Mouse (Mus musculus) lung, postnatal 0 days (tissue): ENCODE measurements at regions not wholly inside any gene's neighbourhood (a gene's known extent, or its start where the extent isn't known, plus 50 kb on each side); places are given as distances from the start of the nearest gene placed in this dataset.
"Not testable (repeated sequence)": the region's sequence is repeated elsewhere in the genome, so short reads cannot be mapped to it uniquely, and the experiment has no call there.

Source experiments
- ATAC-seq: fragments of 200-750 bp; cut with Nextera tagmentation; 2 replicates; pipeline ENCODE4 v1.8.0; 2017; ENCODE audit warnings: moderate library complexity
- DNase-seq: peaks from one replicate; pipeline ENCODE4 v3.0.0-alpha.2; 2016; ENCODE audit warnings: low spot score
- H3K27ac ChIP-seq: fragments of 300-500 bp; sonication (generic); 2 replicates; pipeline ENCODE4 v1.5.1; 2014; ENCODE audit warnings: antibody characterized with exemption, mild to moderate bottlenecking, low read length, mixed read lengths
- H3K27me3 ChIP-seq: fragments of 300-500 bp; sonication (generic); replicated peaks from 2 replicates; pipeline ENCODE4 v1.6.1; 2014; ENCODE audit warnings: low read length, mixed read lengths; ENCODE audit not compliant: insufficient read depth
- H3K36me3 ChIP-seq: fragments of 300-500 bp; sonication (generic); 2 replicates; pipeline ENCODE4 v1.6.1; 2014; ENCODE audit warnings: low read length, mixed read lengths; ENCODE audit not compliant: insufficient read depth
- H3K4me1 ChIP-seq: fragments of 300-500 bp; sonication (generic); 2 replicates; pipeline ENCODE4 v1.6.1; 2014; ENCODE audit warnings: antibody characterized with exemption, low read depth, low read length, mixed read lengths; ENCODE audit not compliant: insufficient read depth
- H3K4me2 ChIP-seq: fragments of 300-500 bp; sonication (generic); replicated peaks from 2 replicates; pipeline ENCODE4 v1.6.1; 2014; ENCODE audit warnings: low read depth, mild to moderate bottlenecking, low read length, moderate library complexity, mixed read lengths
- H3K4me3 ChIP-seq: fragments of 300-500 bp; sonication (generic); 2 replicates; pipeline ENCODE4 v1.5.1; 2014; ENCODE audit warnings: low read depth, low read length
- H3K9ac ChIP-seq: fragments of 300-500 bp; sonication (generic); replicated peaks from 2 replicates; pipeline ENCODE4 v1.6.1; 2014; ENCODE audit warnings: low read depth, mild to moderate bottlenecking
- H3K9me3 ChIP-seq: fragments of 300-500 bp; sonication (generic); 2 replicates; pipeline ENCODE4 v1.6.1; 2016; ENCODE audit warnings: low read length, mixed read lengths
- CTCF ChIP-seq: IDR thresholded peaks from 2 replicates; pipeline ENCODE4 v1.5.1; 2016; ENCODE audit warnings: antibody characterized with exemption, mild to moderate bottlenecking
- EP300 ChIP-seq: IDR thresholded peaks from 2 replicates; pipeline ENCODE4 v1.6.1; 2016; ENCODE audit warnings: antibody characterized with exemption, mild to moderate bottlenecking, control low read depth
- WGBS: fragments of 180-500 bp; shearing (Covaris S2); extraction: QIAGEN DNeasy Blood & Tissue Kit; methylation state at CpG from one replicate; pipeline ENCODE4 v1.1.7; 2014; 5-methylcytosine and 5-hydroxymethylcytosine counted together

GRCm38 (mm10) chr1:185989432-185989831, 127.7 kb downstream of the Lyplal1 start:
- TF ChIP-seq EP300 (no peak), CTCF (no peak)
- H3K4me1 ChIP-seq: no peaks in the 10 kb centered on the region
- H3K9ac ChIP-seq: no peak overlapping the region
- no peaks in the 10 kb centered on the region for H3K27me3 ChIP-seq
- H3K4me2 ChIP-seq: no peak overlapping the region
- no peak overlapping the region for H3K27ac ChIP-seq
- ATAC-seq (no peak), DNase-seq (no peak)
- 71% methylated on average over 8 of the region's 8 CpGs for WGBS
- no peaks in the 10 kb centered on the region for H3K9me3 ChIP-seq
- no peak overlapping the region for H3K4me3 ChIP-seq
- H3K36me3 ChIP-seq: no peaks in the 10 kb centered on the region

- 92% methylated on average over 1 of the region's 1 CpGs for WGBS
Measured at GRCm38 (mm10) chr1:186000066-186000465, 117.0 kb downstream of the Lyplal1 start.

GRCm38 (mm10) chr1:186013413-186013812, 103.7 kb downstream of the Lyplal1 start:
- Histone ChIP-seq H3K9me3 (no peaks in the 10 kb centered on the region), H3K27me3 (no peaks in the 10 kb centered on the region), H3K4me2 (no peak overlapping the region), H3K36me3 (no peaks in the 10 kb centered on the region), H3K9ac (no peak overlapping the region), H3K27ac (no peak overlapping the region), H3K4me1 (no peaks in the 10 kb centered on the region), H3K4me3 (no peak overlapping the region)
- WGBS: 75% methylated on average over 1 of the region's 1 CpGs
- no peak for ATAC-seq
- DNase-seq: no peak
- no peak for TF ChIP-seq EP300
- peak; percentile 39 for TF ChIP-seq CTCF

More at GRCm38 (mm10) chr1:186000066-186000465, 117.0 kb downstream of the Lyplal1 start:
- not testable (repeated sequence) for ATAC-seq, H3K4me1 ChIP-seq, DNase-seq, H3K36me3 ChIP-seq, H3K4me3 ChIP-seq, H3K9me3 ChIP-seq, H3K27ac ChIP-seq, H3K9ac ChIP-seq, H3K4me2 ChIP-seq, H3K27me3 ChIP-seq

GRCm38 (mm10) chr1:186014166-186014565, 102.9 kb downstream of the Lyplal1 start:
- TF ChIP-seq CTCF: no peak
- no peak for TF ChIP-seq EP300
- no peak overlapping the region for H3K27ac ChIP-seq
- no peak overlapping the region for H3K4me3 ChIP-seq
- no peak overlapping the region for H3K9ac ChIP-seq
- DNase-seq (peak; percentile 66), ATAC-seq (no peak)
- 58% methylated on average over 1 of the region's 1 CpGs for WGBS
- H3K9me3 ChIP-seq: no peaks in the 10 kb centered on the region
- no peaks in the 10 kb centered on the region for H3K4me1 ChIP-seq
- H3K27me3 ChIP-seq: no peaks in the 10 kb centered on the region
- H3K4me2 ChIP-seq: no peak overlapping the region
- H3K36me3 ChIP-seq: no peaks in the 10 kb centered on the region

GRCm38 (mm10) chr1:186015831-186016561, 101.1 kb downstream of the Lyplal1 start:
- Histone ChIP-seq H3K36me3 (no peaks in the 10 kb centered on the region), H3K4me1 (no peaks in the 10 kb centered on the region), H3K27ac (no peak overlapping the region; the same call in 1 of the 2 replicates), H3K27me3 (no peaks in the 10 kb centered on the region), H3K4me3 (no peak overlapping the region), H3K9ac (no peak overlapping the region), H3K9me3 (no peaks in the 10 kb centered on the region), H3K4me2 (no peak overlapping the region)
- ATAC-seq (peak; percentile 81), DNase-seq (peak; percentile 70)
- WGBS: 36% methylated on average over 8 of the region's 8 CpGs
- TF ChIP-seq EP300: no peak; the same call in none of the 2 replicates
- peak; percentile 25 for TF ChIP-seq CTCF

GRCm38 (mm10) chr1:186017547-186017946, 99.6 kb downstream of the Lyplal1 start:
- Histone ChIP-seq H3K4me3 (no peak overlapping the region), H3K36me3 (no peaks in the 10 kb centered on the region), H3K4me2 (no peak overlapping the region), H3K9me3 (no peaks in the 10 kb centered on the region), H3K27me3 (no peaks in the 10 kb centered on the region), H3K4me1 (no peaks in the 10 kb centered on the region), H3K27ac (no peak overlapping the region), H3K9ac (no peak overlapping the region)
- DNase-seq: no peak
- ATAC-seq: no peak
- WGBS: 44% methylated on average over 1 of the region's 1 CpGs
- no peak for TF ChIP-seq EP300
- TF ChIP-seq CTCF: no peak

GRCm38 (mm10) chr1:186019511-186019910, 97.6 kb downstream of the Lyplal1 start:
- TF ChIP-seq EP300 (no peak), CTCF (no peak)
- H3K4me1 ChIP-seq: no peaks in the 10 kb centered on the region
- no peaks in the 10 kb centered on the region for H3K27me3 ChIP-seq
- no peak overlapping the region for H3K27ac ChIP-seq
- no peak overlapping the region for H3K9ac ChIP-seq
- H3K9me3 ChIP-seq: no peaks in the 10 kb centered on the region
- ATAC-seq: no peak
- DNase-seq: no peak
- H3K4me3 ChIP-seq: no peak overlapping the region
- H3K36me3 ChIP-seq: no peaks in the 10 kb centered on the region
- WGBS: 74% methylated on average over 5 of the region's 5 CpGs
- no peak overlapping the region for H3K4me2 ChIP-seq
